Mouse (Mus musculus) ovary, adult 18-20 months (tissue): ENCODE data around the gene Sall4.
"Not testable (repeated sequence)": the region's sequence is repeated elsewhere in the genome, so short reads cannot be mapped to it uniquely, and the experiment has no call there.

ENCODE experiments used
- DNase-seq: peaks from one replicate; pipeline ENCODE4 v3.0.0; 2022; ENCODE audit warnings: low spot score, mixed read lengths

Gene Sall4

DNA sequence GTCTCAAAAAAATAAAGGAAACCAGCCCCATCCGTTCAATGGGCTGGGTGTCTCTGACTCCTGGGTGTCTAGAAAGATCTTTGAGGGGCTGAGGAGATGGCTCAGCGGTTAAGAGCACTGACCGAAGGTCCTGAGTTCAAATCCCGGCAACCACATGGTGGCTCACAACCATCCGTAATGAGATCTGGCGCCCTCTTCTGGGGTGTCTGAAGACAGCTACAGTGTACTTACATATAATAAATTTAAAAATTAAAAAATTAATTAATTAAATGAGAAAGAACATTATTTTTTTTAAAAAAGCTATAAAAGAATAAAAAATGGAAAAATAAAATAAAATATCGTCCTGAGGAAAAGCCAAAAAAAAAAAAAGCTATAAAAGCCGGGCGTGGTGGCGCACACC lies 23.3 kb downstream of the Sall4 start:
- not testable (repeated sequence) for DNase-seq

DNA sequence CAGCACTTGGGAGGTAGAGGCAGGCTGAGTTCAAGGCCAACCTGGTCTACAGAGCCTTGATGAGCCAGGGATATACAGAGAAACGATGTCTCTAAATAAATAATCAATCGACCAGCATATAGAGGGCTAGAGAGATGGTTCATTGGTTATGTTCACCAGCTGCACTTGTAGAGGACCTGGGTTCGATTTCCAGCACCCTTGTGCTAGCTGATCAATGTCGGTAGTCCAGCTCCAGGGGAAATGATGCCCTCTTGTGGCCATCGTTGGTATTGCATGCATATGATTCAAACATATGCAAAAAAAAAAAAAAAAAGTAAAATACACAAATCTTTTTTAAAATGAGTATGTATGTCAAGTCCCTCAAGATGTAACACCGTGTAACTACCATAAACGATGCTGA lies 25.1 kb downstream of the Sall4 start:
- no peak for DNase-seq

DNA sequence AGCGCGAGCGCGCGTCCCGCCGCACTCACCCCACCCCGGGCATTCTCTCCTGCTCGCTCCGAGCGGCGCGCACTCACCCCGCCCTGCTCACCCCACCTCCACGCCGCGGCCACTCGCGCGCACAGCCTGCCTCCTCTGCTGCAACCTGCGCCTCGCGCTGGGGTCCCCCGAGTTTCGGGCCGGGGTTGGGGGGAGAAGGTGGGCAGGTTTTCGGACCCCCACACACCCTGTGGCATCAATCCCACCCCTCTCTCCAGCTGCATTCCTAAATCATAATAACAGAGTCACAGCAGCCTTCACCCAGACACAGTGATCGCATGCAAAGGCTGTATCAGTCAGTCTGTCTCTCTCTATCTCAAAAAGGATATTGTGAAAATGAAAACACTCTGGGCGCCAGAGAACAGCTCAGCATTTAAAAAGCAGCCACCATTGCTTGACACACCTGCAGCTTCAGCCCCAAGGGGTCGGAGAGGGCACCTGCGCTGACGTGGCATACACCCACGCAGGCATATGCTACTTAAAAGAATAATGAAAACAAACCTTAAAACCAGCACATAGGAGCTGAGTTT lies 25.6 kb downstream of the Sall4 start, which contains the start of gene Atp9a:
Gene Atp9a, minus strand, starts transcription at position 351 of the 569 bp plus-strand sequence.
- peak; percentile 34 for DNase-seq

- peak; percentile 65 for DNase-seq
Observed at GRCm38 (mm10) chr2:168741273-168742058, 26.3 kb downstream of the Sall4 start.

DNA sequence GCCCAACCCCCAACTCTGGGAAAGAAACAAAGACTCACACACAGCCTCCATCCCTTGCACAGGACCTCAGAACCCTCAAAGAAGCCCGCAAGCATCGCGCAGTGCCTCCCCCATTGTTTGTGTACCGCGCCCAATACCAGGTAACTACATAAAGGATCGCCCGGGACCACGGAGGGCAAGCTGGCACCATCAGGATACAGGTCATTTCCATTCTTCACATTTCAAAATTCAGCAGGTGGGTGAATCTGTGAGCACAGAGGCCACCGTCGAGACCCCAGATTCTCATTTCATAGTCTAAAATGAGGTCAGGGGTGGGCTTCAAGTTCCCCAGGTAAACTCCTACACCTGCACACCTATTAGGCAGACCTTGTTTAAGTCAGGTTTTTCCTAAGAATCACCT lies 27.2 kb downstream of the Sall4 start:
- DNase-seq: no peak

DNA sequence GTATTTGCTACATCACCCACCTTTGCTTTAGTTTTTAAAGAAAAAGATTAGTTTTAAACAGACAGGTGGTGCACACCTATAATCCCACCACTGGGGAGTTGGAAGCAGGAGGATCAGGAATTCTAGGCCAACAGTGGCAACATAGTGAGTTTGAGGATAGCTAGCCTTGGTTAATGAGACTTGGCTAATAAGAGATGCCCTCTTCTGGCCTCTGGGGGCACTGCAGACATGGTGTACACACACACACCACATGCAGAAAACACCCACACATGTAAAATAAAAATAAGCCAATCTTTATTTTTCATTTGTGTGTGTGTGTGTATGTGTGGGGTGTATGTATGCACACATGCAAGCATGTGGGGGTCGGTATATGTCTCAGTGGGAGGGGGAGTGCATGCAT lies 28.9 kb downstream of the Sall4 start:
- no peak for DNase-seq

DNA sequence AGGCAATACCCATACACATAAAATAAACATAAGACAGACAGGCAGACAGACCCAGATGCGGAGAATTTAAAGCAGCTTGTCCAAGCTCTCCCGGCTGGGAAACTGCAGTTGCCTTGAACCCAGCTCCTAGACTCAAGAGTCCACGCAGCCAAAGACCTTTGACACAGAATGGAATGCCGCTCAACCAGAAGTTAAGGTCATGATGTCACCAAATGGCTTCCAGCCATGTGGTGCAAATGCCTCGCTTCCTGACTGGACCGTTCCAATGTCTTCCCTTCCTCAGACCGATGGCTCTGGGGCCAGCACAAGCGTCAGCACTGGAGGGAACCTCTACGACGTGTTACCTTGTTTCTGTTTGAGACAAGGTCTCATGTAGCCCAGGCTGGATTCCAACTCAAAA lies 29.9 kb downstream of the Sall4 start:
- no peak for DNase-seq

GRCm38 (mm10) chr2:168734023-168734422 lies 33.7 kb downstream of the Sall4 start:
- DNase-seq: peak; percentile 33

- DNase-seq: no peak
Observed at GRCm38 (mm10) chr2:168731258-168731657, 36.5 kb downstream of the Sall4 start.

DNA sequence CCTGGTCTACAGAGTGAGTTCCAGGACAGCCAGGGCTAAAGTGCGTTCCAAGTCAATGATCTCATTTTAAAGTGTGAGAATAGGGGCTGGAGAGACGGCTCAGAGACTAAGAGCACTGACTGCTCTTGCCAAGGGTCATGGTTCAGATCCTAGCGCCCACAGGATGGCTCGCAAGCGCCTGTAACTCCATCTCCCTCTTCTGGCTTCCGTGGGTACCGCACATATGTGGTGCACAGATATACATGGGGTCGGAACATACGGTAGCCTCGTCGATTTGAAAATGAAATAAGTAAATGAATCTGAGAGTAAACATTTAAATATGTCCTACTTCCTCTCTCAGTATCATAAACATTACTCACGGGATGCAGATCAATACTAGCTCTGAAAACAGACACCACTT lies 38.0 kb downstream of the Sall4 start:
- no peak for DNase-seq

GRCm38 (mm10) chr2:168728045-168728444 lies 39.7 kb downstream of the Sall4 start:
- DNase-seq: no peak

- peak; percentile 82 for DNase-seq
Observed at GRCm38 (mm10) chr2:168726007-168726406, 41.7 kb downstream of the Sall4 start.

GRCm38 (mm10) chr2:168721313-168721712 lies 46.4 kb downstream of the Sall4 start:
- no peak for DNase-seq

GRCm38 (mm10) chr2:168719742-168720141 lies 48.0 kb downstream of the Sall4 start:
- DNase-seq: no peak

DNA sequence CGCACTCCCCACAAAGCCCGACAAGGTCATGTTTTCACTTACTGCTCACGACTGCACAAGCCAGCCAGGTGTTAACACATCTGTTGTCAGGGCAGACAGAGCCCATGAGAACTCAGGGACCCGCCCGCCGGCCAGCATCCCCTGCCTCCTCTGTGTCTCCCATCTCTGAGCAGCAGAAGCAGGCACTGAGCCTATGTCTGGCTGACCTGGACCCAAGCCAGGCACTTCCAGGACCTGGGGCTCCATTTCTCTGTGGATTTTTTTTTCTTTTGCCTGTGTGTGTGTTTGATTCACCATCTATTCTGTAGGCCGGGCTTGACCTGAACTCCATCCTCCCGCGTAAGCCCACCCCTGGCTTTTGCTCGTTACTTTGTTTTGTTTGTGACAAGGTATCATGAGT lies 49.0 kb downstream of the Sall4 start:
- DNase-seq: no peak

- DNase-seq: no peak
Observed at GRCm38 (mm10) chr2:168718267-168718666, 49.5 kb downstream of the Sall4 start.

- DNase-seq: no peak
Observed at GRCm38 (mm10) chr2:168712199-168713176, 55.3 kb downstream of the Sall4 start.

DNA sequence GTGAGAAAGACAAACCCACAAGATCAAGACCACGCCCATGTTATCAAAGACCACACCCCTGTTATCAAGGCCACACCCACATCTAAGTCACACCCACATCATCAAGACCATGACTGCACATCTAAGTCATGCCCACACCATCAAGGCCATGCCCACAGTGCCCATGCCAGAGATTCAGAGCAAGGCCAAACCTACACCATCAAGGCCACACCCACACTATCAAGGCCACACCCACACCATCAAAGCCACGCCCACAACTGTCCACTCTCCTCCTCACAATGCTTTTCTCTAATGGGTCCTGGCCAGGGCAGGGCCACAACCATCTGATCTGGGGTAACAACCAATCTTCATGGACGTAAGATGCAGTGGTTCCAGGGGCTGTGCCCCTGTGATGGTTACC lies 56.8 kb downstream of the Sall4 start:
- no peak for DNase-seq

DNA sequence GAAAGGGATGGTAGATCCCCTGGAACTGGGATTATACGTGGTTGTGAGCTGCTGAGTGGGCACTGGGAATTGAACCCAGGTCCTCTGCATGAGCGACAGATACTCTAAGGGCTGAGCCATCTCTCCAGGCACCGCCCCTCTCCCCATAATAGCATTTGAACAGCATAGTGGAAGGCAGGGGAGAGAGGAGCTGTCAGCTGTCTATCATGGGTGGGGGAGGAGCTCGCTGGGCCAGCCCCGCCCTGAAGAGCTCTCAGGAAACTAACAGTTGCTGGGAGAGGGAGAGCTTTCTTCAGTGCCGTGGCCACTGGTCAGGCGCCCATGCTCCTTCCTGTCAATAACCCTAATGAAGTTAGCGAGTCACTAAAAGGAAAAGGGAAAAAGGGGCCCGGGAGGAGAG lies 60.0 kb downstream of the Sall4 start:
- no peak for DNase-seq

GRCm38 (mm10) chr2:168702266-168702665 lies 65.5 kb downstream of the Sall4 start:
- no peak for DNase-seq
